Mouse (Mus musculus): Measurements from ENCODE around the gene Ptpre. TPM values are rescaled to one million over a fixed set of nuclear protein-coding genes. Genes with fewer than 3 reads are reported as not detected.

Gene Ptpre
- polyA plus RNA-seq, 1 experiment: 2.4 TPM

GRCm38 (mm10) chr7:135597604-135598289 is 60.5 kb downstream of the Ptpre start:
- peak overlapping the region; percentile 40 for H3K4me2 ChIP-seq (ENCODE audit: low read depth)
- H3K27me3 ChIP-seq (ENCODE audit: control insufficient read depth, insufficient read depth, insufficient read length): no peaks in the 10 kb centered on the region
- no peak overlapping the region for H3ac ChIP-seq (ENCODE audit: control insufficient read depth, insufficient read length)
- no peak overlapping the region for H3K4me3 ChIP-seq
- no peaks in the 10 kb centered on the region for H3K36me3 ChIP-seq (ENCODE audit: control insufficient read depth, insufficient read depth)
- H3K79me2 ChIP-seq (ENCODE audit: control insufficient read depth, insufficient read depth): no peaks in the 10 kb centered on the region
- TF ChIP-seq USF1 (IDR thresholded peaks at IDR 0.05; ENCODE audit: low read depth) (no peak), SRF (IDR thresholded peaks at IDR 0.05; ENCODE audit: control insufficient read depth, insufficient read length, low read depth) (no peak), TCF12 (IDR thresholded peaks at IDR 0.05; ENCODE audit: insufficient read depth, poor library complexity, severe bottlenecking) (no peak), CEBPB (IDR thresholded peaks at IDR 0.05; ENCODE audit: insufficient read depth, poor library complexity, severe bottlenecking) (no peak), POLR2AphosphoS2 (IDR thresholded peaks at IDR 0.05; ENCODE audit: insufficient read length, low read depth) (no peak), MYOD1 (IDR thresholded peaks at IDR 0.05; ENCODE audit: control insufficient read depth in 1 of 3, insufficient read length in 2 of 3, low read depth in 2 of 3) (no peak), E2F4 (IDR thresholded peaks at IDR 0.05; ENCODE audit: insufficient read depth) (no peak), POLR2A (IDR thresholded peaks at IDR 0.05; ENCODE audit: insufficient read length, low read depth) (no peak), TCF3 (IDR thresholded peaks at IDR 0.05; ENCODE audit: insufficient read length, low read depth) (no peak), MYOG (IDR thresholded peaks at IDR 0.05; ENCODE audit: control insufficient read depth in 1 of 3, insufficient read depth in 1 of 3, insufficient read length in 2 of 3, low read depth in 2 of 3) (no peak), REST (IDR thresholded peaks at IDR 0.05; ENCODE audit: insufficient read depth, insufficient read length) (no peak), MAX (IDR thresholded peaks at IDR 0.05; ENCODE audit: low read depth) (no peak)

GRCm38 (mm10) chr7:135598303-135598855 is 61.1 kb downstream of the Ptpre start:
- H3ac ChIP-seq (ENCODE audit: control insufficient read depth, insufficient read length): no peak overlapping the region
- H3K4me3 ChIP-seq: no peak overlapping the region
- no peaks in the 10 kb centered on the region for H3K79me2 ChIP-seq (ENCODE audit: control insufficient read depth, insufficient read depth)
- H3K36me3 ChIP-seq (ENCODE audit: control insufficient read depth, insufficient read depth): no peaks in the 10 kb centered on the region
- H3K27me3 ChIP-seq (ENCODE audit: control insufficient read depth, insufficient read depth, insufficient read length): no peaks in the 10 kb centered on the region
- no peak overlapping the region for H3K4me2 ChIP-seq (ENCODE audit: low read depth)
- TF ChIP-seq POLR2AphosphoS2 (IDR thresholded peaks at IDR 0.05; ENCODE audit: insufficient read length, low read depth) (no peak), CEBPB (IDR thresholded peaks at IDR 0.05; ENCODE audit: insufficient read depth, poor library complexity, severe bottlenecking) (no peak), POLR2A (IDR thresholded peaks at IDR 0.05; ENCODE audit: insufficient read length, low read depth) (no peak), E2F4 (IDR thresholded peaks at IDR 0.05; ENCODE audit: insufficient read depth) (no peak), SRF (IDR thresholded peaks at IDR 0.05; ENCODE audit: control insufficient read depth, insufficient read length, low read depth) (no peak), REST (IDR thresholded peaks at IDR 0.05; ENCODE audit: insufficient read depth, insufficient read length) (no peak), TCF12 (IDR thresholded peaks at IDR 0.05; ENCODE audit: insufficient read depth, poor library complexity, severe bottlenecking) (no peak), MYOD1 (IDR thresholded peaks at IDR 0.05; ENCODE audit: control insufficient read depth in 1 of 3, insufficient read length in 2 of 3, low read depth in 2 of 3) (no peak), MYOG (IDR thresholded peaks at IDR 0.05; ENCODE audit: control insufficient read depth in 1 of 3, insufficient read depth in 1 of 3, insufficient read length in 2 of 3, low read depth in 2 of 3) (no peak), MAX (IDR thresholded peaks at IDR 0.05; ENCODE audit: low read depth) (no peak), USF1 (IDR thresholded peaks at IDR 0.05; ENCODE audit: low read depth) (no peak), TCF3 (IDR thresholded peaks at IDR 0.05; ENCODE audit: insufficient read length, low read depth) (no peak)

DNA sequence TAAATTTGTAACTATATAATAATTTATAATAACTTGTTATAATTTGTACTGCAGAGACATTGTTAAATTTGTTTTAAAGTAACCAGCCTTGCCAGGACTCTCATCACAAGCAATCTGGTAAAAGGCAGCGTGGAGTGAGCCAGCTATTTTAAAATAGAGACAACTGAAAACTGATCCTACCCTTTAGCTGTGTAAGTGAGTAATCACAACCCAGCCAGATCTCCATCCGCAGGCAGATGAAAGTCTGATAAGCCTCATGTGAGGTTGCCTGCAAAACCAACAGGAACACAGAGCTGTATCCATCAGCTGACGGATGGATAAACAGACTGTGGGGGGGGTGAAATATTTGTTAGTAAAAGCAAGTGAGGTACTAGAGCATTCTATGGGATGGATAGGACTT is 62.8 kb downstream of the Ptpre start:
- no peaks in the 10 kb centered on the region for H3K27me3 ChIP-seq (ENCODE audit: control insufficient read depth, insufficient read depth, insufficient read length)
- H3K4me2 ChIP-seq (ENCODE audit: low read depth): peak overlapping the region; percentile 10
- H3K36me3 ChIP-seq (ENCODE audit: control insufficient read depth, insufficient read depth): no peaks in the 10 kb centered on the region
- no peaks in the 10 kb centered on the region for H3K79me2 ChIP-seq (ENCODE audit: control insufficient read depth, insufficient read depth)
- no peak overlapping the region for H3ac ChIP-seq (ENCODE audit: control insufficient read depth, insufficient read length)
- no peak overlapping the region for H3K4me3 ChIP-seq
- TF ChIP-seq POLR2AphosphoS2 (IDR thresholded peaks at IDR 0.05; ENCODE audit: insufficient read length, low read depth) (no peak), REST (IDR thresholded peaks at IDR 0.05; ENCODE audit: insufficient read depth, insufficient read length) (no peak), MYOD1 (IDR thresholded peaks at IDR 0.05; ENCODE audit: control insufficient read depth in 1 of 3, insufficient read length in 2 of 3, low read depth in 2 of 3) (peak in 1 of 3 experiments; percentile 26), USF1 (IDR thresholded peaks at IDR 0.05; ENCODE audit: low read depth) (peak; percentile 42)

GRCm38 (mm10) chr7:135601607-135602006 is 64.3 kb downstream of the Ptpre start:
- no peak for TF ChIP-seq SRF (IDR thresholded peaks at IDR 0.05; ENCODE audit: control insufficient read depth, insufficient read length, low read depth)
- TF ChIP-seq MAX (IDR thresholded peaks at IDR 0.05; ENCODE audit: low read depth): no peak
- no peak for TF ChIP-seq POLR2A (IDR thresholded peaks at IDR 0.05; ENCODE audit: insufficient read length, low read depth)
- TF ChIP-seq MYOG (IDR thresholded peaks at IDR 0.05; ENCODE audit: control insufficient read depth in 1 of 3, insufficient read depth in 1 of 3, insufficient read length in 2 of 3, low read depth in 2 of 3): no peak
- no peak for TF ChIP-seq E2F4 (IDR thresholded peaks at IDR 0.05; ENCODE audit: insufficient read depth)
- TF ChIP-seq USF1 (IDR thresholded peaks at IDR 0.05; ENCODE audit: low read depth): no peak
- no peak for TF ChIP-seq MYOD1 (IDR thresholded peaks at IDR 0.05; ENCODE audit: control insufficient read depth in 1 of 3, insufficient read length in 2 of 3, low read depth in 2 of 3)
- TF ChIP-seq POLR2AphosphoS2 (IDR thresholded peaks at IDR 0.05; ENCODE audit: insufficient read length, low read depth): no peak

More at GRCm38 (mm10) chr7:135601607-135602006, 64.3 kb downstream of the Ptpre start:
- Histone ChIP-seq H3K4me3 (no peak overlapping the region), H3K27me3 (ENCODE audit: control insufficient read depth, insufficient read depth, insufficient read length) (no peaks in the 10 kb centered on the region), H3K36me3 (ENCODE audit: control insufficient read depth, insufficient read depth) (no peaks in the 10 kb centered on the region), H3ac (ENCODE audit: control insufficient read depth, insufficient read length) (no peak overlapping the region), H3K4me2 (ENCODE audit: low read depth) (no peak overlapping the region), H3K79me2 (ENCODE audit: control insufficient read depth, insufficient read depth) (no peaks in the 10 kb centered on the region)

Measured in myocyte (in vitro differentiated cells).